Mouse (Mus musculus) left cerebral cortex, adult 18-20 months (tissue): Measurements from ENCODE around the gene Men1. TPM values are rescaled to one million over a fixed set of nuclear protein-coding genes. Genes with fewer than 3 reads are reported as not detected.
"Not testable (repeated sequence)": the region's sequence is repeated elsewhere in the genome, so short reads cannot be mapped to it uniquely, and the experiment has no call there.

Source experiments
- DNase-seq, 2 experiments: peaks; one replicate each; pipeline ENCODE4 v3.0.0; 2021 to 2022; ENCODE audit warnings: low spot score in 2 of 2, mixed read lengths in 1 of 2
- total RNA-seq, 2 experiments: library from RNA; stranded (reverse); gene quantifications; 2 replicates each; pipeline ENCODE4 v1.2.3; 2021

Gene Men1
- total RNA-seq, 2 experiments from 2014 or later: 62.4 to 74.5 TPM

DNA sequence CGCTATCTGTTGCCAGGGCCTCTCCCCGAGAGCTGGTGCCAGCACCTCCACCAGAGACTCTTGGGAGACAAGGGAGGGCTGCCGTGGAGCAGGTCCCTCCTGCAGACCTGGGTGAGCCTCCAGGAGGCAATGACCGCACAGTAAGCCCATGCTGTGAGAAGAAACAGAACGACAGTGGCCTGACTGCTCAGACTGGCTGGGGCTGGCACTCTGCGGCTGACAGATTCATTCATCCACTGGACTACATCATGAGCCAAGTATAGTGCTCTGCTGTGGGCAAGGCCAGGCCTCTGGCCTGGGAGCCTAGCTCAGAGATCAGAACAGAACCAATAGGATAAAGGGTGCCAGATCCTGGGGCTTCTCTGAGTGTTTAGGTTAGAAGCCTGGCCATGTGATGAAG, 30.9 kb upstream of the Men1 start:
- no peak for DNase-seq

DNA sequence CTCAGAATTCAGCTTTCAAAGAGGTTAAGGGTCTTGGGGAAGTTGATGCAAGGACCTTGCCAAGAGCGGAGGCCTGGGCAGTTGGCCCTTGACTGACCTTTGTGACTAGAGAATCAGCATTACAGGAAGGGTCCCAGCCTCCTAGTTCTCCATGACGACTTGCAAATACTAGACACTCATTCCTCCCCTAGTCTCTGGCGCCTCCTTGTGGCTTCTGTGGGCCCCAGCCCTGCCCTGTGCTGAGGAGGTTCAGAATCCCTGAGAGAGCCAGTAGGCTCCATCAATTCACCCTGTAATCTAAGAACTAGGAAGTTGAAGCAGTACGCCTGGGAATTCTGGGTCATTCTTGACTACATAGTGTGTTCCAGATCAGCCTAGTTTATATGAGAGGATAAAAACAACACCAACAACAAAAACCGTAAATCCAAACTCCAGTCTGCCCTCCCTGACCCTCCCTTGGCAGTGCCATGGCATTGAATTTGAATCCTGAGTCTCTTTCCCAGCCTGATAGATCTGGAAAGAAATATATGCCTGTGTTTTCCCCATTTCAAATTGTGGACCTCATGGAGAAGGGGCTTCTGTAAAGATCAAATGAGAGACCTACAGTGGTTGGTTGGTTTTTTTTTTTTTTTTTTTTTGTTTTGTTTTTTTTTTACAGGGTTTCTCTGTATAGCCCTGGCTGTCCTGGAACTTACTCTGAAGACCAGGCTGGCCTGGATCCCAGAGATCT, 29.8 kb upstream of the Men1 start:
- peak; percentile 83 to 85 for DNase-seq

DNA sequence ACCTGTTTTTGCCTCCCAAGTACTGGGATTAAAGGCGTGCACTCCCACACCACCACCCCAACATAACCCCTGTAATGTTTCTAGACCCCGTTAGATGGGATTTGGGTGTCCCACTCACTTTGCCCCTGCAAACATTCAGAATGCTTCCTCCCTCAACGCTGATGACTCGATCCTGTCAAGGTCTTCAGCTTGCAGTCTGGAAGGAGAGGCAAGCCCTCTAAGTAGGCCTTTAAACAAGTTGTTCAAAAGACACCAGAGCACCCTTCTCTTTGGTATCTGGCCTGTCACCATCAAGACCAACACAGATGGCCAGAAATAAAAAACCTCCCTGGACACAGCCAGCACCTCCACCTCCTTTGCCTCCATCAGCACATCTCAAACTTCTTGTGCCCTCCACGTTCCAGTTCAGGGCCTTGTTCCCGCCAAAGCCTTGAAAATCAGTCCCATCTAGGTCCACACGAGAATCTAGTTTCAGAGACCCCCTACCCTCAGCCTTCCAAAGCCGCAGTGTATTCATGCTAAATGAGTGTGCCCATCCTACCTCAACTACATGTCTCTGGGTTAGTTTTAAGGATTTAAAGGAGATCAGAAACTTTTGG, 29.2 kb upstream of the Men1 start:
- no peak for DNase-seq

DNA sequence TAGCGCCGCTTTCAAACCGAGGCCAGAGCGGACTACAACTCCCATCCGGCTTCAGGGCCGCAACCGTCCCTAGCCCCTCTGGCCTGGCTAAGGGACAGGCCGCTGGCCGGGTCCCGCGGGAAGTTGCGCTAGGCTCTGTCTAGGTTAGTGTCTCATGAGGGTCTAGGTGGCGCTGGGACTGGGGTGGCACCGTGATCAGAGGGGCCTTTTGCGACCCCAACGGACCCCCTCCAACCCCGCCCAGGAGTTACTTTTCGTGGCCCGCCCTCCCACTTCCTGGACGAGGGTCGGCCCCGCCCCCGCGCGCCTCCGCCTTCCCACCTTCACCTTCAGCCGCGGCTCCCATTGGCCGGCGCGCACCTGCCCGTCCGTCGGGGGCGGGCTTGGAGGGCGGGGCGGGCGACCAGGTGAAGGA, 28.6 kb upstream of the Men1 start, which contains the start of gene Cdc42bpg:
Cdc42bpg (plus strand) TSS at position 320 of the 415 bp plus-strand sequence.
- DNase-seq: no peak

DNA sequence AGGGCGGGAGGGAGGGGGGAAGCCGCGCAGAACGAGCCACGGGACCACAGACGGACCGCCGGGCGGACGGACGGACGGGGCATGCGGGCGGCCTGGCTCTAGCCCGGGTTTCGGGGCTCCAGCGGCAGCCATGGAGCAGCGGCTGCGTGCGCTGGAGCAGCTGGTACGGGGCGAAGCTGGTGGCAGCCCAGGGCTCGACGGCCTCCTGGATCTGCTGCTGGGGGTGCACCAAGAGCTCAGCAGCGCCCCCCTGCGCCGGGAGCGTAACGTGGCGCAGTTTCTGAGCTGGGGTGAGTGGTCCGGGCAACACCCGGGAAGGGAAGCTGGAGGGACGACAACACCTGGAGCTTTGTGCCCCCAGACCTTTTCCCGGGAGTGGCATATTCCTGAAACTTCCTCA, 28.2 kb upstream of the Men1 start:
- DNase-seq: peak in 1 of 2 experiments; percentile 48

DNA sequence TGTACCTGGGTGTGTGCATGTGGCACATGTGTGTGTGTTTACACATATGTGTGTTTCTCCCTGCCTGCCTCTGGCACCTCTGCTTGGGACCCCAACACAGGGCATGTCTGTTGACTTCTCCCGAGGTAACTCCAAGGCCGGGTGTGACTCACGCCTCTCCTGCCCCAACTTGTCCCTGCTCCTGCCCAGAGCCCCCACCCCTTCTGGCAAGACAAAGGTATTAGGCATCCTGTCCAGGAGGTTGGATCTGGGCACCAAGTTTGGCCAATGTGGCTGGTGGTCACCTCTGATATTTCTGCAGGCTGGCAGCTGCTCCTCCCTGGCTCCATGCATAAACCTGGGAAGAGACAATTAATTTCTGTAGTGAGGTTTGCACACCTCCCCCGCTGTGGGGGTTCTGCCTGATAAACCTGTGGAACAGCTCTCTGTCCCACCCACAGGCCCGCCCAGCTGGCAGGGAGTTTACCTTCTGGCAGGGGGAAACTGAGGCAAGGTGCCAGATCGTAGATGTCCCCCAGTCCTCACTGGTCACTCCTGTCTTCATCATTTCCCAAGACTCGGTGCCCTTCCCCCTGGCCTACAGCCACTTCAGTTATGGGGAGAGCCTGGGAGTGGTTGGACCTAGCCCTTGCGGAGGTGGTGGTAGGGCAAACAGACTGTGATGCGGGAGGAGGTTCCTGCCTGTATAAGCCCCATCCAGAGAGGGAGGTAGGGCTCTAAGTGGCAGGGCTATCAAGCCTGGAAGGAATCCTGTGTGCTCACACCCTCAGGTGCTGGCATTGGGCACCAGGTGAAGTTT, 26.8 kb upstream of the Men1 start:
- DNase-seq: no peak

DNA sequence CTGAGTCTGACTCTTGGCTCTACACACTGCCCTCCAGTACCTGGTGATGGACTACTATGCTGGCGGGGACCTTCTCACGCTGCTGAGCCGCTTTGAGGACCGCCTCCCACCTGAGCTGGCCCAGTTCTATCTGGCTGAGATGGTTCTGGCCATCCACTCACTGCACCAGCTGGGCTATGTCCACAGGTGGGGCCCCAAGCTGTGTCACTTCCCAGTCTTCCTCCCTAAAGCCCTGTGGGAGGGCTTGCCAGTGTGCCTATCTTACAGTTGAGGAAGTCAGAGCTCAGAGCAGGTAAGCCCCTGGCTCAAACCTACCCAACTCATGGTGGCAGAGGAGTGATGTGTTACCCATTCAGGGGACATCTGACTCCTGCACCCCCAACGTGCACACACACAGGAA, 24.6 kb upstream of the Men1 start:
- no peak for DNase-seq

DNA sequence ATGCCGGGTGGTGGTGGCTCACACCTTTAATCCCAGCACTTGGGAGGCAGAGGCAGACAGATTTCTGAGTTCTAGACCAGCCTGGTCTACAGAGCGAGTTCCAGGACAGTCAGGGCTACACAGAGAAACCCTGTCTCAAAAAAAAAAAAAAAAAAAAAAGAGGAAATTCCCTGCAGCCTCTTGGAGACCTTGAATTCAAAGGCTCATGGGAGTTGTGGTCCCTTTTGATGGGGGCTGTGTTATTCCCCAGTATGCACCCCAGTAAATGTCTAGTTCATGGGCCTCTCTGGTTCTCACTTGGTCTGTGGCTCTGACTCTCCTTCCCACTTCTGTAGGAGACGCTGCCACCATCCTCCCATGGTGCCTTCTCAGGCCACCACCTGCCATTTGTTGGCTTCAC, 23.0 kb upstream of the Men1 start:
- DNase-seq: not testable (repeated sequence)

DNA sequence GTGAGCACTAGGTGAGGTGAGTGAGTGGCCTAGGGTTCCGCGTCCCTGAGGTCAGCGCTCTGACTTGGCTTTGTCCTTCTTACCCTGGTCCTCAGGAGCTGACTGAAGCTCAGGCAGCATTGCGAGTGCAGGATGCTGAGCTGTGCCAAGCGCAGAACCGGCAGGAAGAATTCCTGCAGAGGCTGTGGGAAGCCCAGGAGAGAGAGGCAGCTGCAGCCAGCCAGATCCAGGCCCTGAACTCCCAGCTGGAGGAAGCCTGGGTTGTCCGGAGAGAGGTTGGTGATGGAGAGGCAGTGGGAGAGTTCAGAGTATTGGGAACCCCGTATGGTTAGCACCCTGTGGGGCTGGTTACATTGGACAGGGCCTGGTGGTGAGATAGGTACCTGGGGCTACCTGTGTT, 21.0 kb upstream of the Men1 start:
- no peak for DNase-seq

DNA sequence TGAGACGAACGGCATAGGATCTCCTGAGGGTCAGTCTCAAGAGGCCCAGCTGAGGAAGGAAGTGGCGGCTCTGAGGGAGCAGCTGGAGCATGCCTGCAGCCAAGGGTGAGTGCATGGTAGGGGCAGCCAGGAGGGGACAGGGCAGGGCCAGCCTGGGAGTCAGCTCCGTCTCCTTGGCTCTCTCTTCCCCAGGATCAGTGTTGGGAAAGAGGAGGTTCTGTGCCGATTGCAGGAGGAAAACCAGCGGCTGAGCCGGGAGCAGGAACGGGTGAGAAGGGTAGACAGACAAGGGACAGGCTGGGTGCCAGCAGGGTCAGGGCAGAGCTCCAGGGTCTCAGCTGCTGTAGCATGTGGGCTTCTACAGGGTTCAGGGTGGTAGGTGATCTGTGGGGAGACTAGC, 20.3 kb upstream of the Men1 start:
- DNase-seq: no peak

DNA sequence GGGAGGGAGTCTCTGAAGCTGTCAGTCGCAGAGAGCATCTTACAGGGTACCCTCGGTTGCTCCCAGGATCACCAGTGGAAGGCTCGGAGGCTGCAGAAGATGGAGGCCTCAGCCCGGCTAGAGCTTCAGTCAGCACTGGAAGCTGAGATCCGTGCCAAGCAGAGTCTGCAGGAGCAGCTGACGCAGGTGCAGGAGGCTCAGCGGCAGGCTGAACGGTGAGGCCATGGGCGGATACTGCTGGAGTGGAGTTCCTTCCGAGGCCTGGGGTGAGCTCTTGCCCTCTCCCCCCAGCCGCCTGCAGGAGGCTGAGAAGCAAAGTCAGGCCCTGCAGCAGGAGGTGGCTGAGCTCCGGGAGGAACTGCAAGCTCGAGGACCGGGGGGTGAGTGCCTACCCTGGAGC, 19.2 kb upstream of the Men1 start:
- no peak for DNase-seq

DNA sequence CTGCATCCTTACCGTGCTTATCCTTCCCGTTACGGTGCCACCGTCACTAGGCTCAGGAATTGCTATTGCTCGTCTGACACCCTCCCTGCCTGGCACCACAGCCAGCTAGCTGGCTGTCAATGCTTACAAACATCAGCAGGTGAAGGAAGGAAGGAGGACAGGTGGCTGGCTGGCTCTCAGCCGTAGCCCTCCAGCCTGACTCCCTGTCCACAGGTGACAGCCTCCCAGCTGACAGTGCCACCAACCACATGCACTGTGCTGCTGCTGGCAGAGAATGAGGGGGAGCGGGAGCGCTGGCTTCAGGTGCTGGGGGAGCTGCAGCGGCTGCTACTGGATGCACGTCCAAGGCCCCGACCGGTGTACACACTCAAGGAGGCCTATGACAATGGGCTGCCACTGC, 16.6 kb upstream of the Men1 start:
- DNase-seq: no peak

DNA sequence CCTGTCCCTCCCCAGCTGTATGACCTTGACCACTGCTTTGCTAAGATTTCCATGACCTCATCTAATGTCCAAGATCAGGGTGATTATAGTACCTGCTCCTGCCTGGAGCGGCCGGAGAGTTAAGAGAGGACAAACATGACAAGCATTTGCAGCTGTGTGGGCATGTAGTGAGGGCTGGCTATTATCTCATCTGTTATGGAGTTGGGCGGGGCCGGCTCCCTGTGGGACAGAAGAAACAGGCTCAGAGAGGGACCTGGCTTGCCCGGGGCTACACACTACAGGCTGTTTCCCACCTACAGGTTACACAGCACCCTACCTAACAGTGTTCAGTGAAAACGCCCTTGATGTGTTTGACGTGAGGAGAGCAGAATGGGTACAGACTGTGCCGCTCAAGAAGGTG, 13.4 kb upstream of the Men1 start:
- DNase-seq: no peak

DNA sequence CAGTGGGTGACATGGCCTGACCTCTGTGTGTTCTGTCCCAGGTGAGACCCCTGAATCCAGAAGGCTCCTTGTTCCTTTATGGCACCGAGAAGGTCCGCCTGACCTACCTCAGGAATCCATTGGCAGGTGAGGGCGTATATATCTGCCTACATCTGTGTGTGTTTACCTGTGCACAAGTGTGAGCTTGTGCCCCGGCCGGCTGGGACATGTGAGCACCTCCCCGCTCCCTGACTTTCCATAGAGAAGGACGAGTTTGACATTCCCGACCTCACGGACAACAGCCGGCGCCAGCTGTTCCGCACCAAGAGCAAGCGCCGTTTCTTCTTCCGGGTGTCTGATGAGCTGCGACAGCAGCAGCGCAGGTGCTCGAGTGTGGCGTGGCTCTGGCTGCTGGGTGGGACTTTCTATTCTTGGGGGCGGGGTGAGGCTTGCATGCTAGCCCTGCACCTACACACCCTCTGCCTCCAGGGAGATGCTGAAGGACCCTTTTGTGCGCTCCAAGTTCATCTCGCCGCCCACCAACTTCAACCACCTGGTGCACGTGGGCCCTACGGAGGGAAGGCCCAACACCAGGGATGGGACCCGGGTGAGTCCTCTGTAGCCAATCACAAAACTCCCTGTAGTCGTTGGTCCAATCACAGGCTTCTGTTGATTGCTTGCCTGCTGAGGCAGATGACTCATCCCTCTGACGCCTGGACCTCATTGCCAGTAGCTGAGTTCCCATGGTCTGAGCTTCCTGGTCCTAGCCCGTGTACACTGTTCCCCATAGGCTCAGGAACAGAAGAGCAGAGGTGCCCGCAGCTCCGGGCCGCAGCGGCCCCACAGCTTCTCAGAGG, 12.8 kb upstream of the Men1 start:
- no peak for DNase-seq

DNA sequence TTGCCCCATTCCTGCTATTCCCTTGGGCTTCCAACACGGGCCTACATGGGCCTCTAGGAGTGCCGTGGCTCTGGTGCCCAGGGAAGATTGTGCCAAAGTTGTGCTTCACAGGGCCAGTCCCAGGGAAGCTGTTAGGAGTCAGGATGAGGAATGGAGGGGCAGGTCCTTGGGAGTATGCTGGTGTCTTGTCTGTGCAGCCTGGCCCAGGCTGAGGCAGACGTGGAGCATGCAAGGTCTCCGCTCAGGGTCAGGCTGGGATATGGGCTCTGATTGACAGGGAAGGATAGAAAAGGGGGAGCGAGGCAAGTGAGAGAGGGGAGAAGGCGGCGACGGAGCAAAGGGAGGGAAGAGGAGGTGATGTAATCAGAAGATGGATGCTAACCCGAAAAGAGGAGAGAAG, 10.0 kb upstream of the Men1 start:
- DNase-seq: no peak

DNA sequence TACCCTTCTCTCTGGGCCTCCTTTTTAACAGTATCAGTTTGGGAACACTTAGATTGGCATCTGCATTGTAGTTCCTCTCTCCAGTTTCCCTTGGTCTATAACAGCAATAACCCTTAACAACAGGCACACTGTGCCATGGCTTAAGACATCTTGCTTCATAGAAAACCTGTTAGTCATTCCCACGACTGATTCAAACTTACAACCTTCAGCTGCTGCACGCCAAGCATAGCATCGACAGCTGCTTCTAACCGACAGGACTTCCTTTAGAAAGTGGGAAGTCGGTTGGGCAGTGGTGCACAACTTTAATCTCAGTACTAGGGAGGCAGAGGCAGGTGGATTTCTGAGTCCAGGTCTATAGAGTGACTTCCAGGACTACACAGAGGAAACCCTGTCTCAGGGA, 3.6 kb upstream of the Men1 start:
- DNase-seq: no peak

DNA sequence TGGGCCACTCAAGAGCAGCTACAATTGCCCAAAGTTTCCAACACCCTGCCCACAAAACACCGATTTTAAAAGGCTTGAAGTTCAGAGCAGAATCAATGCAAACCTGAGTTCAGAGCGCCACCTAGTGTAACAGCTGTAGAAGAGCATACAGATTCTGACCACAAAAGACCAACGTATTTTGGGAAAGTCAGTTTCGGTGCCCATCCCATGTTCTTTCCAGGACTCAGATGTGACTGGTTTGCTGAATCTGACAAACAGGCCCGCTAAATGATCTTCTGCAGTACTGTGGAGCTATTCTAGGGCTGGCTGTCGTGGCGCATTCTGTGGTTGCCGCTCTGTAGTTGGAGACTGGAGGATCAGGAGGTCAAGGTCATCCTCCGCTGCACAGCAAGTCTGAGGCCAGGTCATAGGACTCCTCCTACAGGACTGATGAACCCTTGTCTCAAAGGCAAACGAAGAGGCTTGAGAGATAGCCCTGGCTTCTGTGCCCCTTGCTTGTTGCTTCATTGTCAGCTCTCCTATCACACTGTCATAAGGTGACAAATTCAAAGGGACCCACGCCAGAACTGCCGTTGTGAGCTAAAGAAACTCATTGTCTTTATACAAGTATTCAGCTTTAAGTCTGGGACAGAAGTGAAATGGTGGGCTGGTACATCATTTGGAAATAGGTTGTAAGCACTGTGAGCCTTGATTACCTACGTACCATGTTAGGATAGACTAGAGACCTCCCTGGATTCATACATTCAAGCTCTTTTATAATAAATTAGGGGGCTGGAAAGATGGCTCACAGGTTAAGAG, 2.9 kb upstream of the Men1 start:
- DNase-seq: peak; percentile 45 to 62

DNA sequence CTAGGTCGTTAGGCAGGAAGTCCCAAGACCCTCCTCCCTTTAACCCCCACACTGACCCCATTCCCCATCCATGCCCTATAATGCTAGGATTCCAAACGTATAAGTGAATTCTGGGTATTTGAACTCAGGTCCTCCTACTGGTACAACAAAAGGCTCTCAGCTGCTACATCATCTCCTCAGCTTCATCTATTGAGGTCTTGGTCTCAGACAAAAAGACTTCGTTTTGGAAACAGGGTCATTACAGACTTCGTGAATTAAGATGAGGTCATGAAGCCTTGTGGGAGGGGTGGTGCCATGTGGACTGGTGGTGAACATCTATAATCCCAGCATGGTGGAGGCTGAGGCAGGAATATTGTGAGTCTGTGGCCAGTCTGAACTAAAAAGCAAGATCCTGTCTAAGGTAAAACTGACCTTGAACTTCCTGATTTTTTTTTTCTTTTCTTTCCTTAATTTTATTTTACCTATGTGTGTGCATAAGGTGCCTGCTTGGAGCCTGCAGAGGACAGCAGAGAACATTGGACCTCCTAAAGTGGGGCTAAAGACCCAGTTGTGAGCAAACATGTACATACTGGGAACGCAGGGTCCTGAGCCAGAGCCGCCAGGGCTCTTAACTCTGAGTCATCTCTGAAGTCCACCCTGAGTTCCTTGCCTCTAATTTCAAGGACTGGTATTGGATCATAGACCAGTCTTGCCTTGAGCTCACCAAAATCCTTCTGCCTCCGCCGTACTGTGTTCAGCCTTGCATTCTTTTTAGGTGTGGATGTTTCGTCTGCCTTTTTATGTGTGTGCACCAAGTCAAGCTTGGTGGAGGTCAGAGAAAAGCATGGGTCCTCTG, 801 bp upstream of the Men1 start:
- no peak for DNase-seq

DNA sequence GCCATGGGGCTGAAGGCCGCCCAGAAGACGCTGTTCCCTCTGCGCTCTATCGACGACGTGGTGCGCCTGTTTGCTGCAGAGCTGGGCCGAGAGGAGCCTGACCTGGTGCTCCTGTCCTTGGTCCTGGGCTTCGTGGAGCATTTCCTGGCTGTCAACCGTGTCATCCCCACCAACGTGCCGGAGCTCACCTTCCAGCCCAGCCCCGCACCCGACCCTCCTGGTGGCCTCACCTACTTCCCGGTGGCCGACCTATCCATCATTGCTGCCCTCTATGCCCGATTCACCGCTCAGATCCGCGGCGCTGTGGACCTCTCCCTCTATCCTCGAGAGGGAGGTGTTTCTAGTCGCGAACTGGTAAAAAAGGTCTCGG, 664 bp downstream of the Men1 start:
- DNase-seq: no peak

DNA sequence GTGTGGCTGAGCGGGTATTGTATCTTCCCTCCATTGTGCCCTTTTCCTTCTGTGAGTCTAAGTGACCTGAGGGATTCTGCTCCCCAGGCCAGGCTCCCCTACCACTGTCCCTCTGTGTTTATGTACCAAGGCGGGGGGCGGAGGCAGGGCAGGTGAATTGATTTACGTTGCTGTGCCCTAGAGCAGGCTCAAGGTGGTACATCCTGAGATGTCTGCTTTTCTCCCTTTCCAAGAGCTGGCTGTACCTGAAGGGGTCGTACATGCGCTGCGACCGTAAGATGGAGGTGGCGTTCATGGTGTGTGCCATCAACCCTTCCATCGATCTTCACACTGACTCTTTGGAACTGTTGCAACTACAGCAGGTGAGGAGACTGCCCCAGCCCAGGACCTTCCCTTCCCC, 2.1 kb downstream of the Men1 start:
- no peak for DNase-seq
